Mouse (Mus musculus) testis, adult 2 months (tissue): ENCODE measurements around the gene Gata2. TPM values are rescaled to one million over a fixed set of nuclear protein-coding genes. Genes with fewer than 3 reads are reported as not detected.
"Not testable (repeated sequence)": the region's sequence is repeated elsewhere in the genome, so short reads cannot be mapped to it uniquely, and the experiment has no call there.

Experiments used
- H3K27ac ChIP-seq: fragments of 200-500 bp; 2 replicates; pipeline ENCODE4 v1.5.1; 2012; ENCODE audit warnings: low read depth, low read length; ENCODE audit not compliant: control insufficient read depth, insufficient read depth
- H3K27me3 ChIP-seq: fragments of 200-500 bp; 2 replicates; pipeline ENCODE4 v1.6.1; 2012; ENCODE audit warnings: mild to moderate bottlenecking, low read length, moderate library complexity; ENCODE audit not compliant: control insufficient read depth, insufficient read depth
- H3K36me3 ChIP-seq: fragments of 200-500 bp; 2 replicates; pipeline ENCODE4 v1.6.1; 2012; ENCODE audit warnings: mild to moderate bottlenecking, low read length; ENCODE audit not compliant: control insufficient read depth, insufficient read depth
- H3K4me1 ChIP-seq: fragments of 200-500 bp; 2 replicates; pipeline ENCODE4 v1.6.1; 2012; ENCODE audit warnings: low read length; ENCODE audit not compliant: control insufficient read depth, insufficient read depth
- H3K4me3 ChIP-seq: fragments of 200-500 bp; 2 replicates; pipeline ENCODE4 v1.5.1; 2012; ENCODE audit warnings: low read depth, mild to moderate bottlenecking, low read length, moderate library complexity, mixed read lengths; ENCODE audit not compliant: control insufficient read depth
- CTCF ChIP-seq: fragments of 200-500 bp; IDR thresholded peaks from 2 replicates; pipeline ENCODE4 v1.5.1; 2012; ENCODE audit warnings: low read depth, mild to moderate bottlenecking, inconsistent platforms, low read length, moderate library complexity; ENCODE audit not compliant: control insufficient read depth, insufficient read depth, insufficient replicate concordance
- POLR2A ChIP-seq: fragments of 200-500 bp; IDR thresholded peaks from 2 replicates; pipeline ENCODE4 v1.6.1; 2012; ENCODE audit warnings: low read depth, mild to moderate bottlenecking, inconsistent platforms, low read length, moderate library complexity; ENCODE audit not compliant: control insufficient read depth
- polyA plus RNA-seq: library from polyadenylated mRNA; depleted of rRNA; stranded (reverse); fragments of >200 nt; gene quantifications from 2 replicates; pipeline ENCODE4 v1.2.3, GENCODE M21; 2012; rRNA removed

Gene Gata2
- 44.7 and 54.1 TPM in 2 replicates for polyA plus RNA-seq

DNA sequence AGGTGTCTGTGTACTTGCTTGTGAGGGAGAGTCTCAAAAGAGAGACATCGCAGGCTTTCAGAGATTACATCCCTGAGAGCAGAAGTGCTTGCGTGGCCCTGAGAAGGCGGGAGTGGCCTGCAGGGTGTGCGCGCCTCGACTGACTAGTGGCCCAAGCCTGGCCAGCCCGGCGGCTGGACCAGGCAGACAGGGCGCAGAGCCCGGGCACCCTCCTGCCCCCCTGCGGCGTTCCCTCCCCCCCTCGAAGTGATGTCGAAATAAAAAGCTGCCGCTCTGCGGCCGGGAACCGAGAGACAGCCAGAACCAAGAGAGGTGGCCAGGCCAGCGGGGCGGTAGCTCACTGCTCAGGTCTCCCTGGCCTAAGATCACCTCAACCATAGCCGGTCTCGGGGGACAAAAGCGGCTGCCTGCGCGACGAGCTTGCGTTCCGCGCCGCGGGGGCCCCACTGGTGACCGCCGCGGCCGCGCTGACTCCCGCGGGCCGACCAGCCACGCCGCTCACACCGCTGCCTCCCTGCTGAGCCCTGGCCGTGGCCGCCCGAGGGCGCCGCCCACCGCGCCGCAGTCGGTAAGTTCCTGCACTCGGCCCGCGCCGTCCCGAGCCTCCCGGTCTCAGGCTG lies at the start of gene Gata2:
Gene Gata2, plus strand, starts transcription at position 459 of the 620 bp plus-strand sequence.
- Histone ChIP-seq H3K4me1 (peaks cover 60% of the 10 kb centered on the region), H3K4me3 (peak within 1 kb of the TSS; percentile 46), H3K27me3 (peaks cover 4% of the 10 kb centered on the region), H3K36me3 (no peaks in the 10 kb centered on the region), H3K27ac (no peak within 1 kb of the TSS)
- TF ChIP-seq POLR2A (no peak), CTCF (no peak)

DNA sequence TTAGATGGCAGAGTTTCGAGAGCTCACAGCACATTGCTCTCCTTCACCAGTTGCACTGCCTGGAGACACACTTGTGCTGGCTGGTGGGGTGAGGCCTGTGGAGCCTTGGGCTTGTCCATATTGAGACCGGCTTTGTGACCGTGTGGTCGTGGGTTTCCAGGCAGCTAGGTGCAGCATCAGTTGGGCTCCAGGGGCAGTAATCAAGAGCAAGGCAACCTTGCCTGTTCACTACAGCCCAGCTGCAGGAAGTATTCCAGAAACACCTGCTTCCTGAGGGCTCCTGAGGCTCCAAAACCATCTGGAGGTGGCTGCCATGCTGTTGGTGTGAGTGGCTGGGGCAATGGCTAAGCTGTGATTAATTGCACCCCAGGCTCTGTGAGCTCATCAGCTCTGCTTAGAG lies 47.9 kb upstream of the Gata2 start:
- no peak overlapping the region for H3K4me3 ChIP-seq
- H3K4me1 ChIP-seq: peaks cover 12% of the 10 kb centered on the region
- H3K27me3 ChIP-seq: no peaks in the 10 kb centered on the region
- no peaks in the 10 kb centered on the region for H3K36me3 ChIP-seq
- no peak overlapping the region for H3K27ac ChIP-seq
- no peak for TF ChIP-seq CTCF
- TF ChIP-seq POLR2A: no peak

DNA sequence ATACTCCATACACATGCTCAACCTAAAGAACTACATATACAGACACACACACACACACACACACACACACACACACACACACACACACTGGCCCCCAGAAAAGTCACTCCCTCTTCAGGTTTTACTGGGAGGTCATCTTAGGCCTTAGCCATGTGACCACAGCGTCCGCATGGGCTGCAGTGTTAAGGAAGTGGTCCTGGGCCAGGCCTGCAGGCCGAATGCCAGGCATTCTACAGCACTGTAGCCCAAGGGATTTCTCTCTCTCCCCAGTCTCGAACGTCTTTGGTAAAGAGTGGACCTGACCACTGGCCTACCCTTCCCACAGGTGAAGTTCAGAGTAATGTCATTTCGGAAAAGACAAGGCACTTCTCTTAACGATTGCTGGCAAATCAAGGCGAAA lies 47.1 kb upstream of the Gata2 start:
- Histone ChIP-seq H3K4me1 (peaks cover 12% of the 10 kb centered on the region), H3K27me3 (no peaks in the 10 kb centered on the region), H3K36me3 (no peaks in the 10 kb centered on the region), H3K27ac (no peak overlapping the region), H3K4me3 (no peak overlapping the region)
- TF ChIP-seq POLR2A (no peak), CTCF (no peak)

DNA sequence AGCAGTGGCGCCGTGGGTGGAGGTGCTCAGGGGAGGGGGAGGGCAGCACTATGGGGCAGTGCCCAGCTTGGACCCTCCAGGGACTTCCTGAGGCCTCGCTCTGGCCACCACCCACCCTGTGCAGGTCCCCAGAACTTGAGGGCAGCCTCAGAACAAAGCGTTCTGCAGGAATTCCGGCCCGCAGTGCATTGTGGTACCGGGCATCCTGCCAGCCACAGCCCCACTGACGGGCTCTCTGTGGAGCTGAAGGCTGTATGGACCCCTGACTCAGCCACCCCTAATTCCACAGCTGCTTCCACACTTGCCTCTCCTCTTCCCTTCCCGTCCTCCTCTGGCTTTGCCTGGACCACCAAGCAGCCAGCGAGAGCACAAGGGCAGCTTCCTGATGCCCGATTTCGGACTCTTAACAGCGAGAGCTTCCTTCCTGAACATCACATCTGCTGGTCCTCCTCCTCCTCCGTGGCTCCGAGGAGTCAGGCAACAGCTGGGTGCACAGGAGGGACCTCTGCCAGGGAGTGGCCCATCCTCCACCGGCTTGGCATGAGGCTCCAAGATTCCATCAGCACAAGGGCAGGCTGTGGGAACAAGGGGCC lies 46.2 kb upstream of the Gata2 start:
- H3K36me3 ChIP-seq: no peaks in the 10 kb centered on the region
- TF ChIP-seq POLR2A (no peak), CTCF (no peak)
- no peak overlapping the region for H3K27ac ChIP-seq
- H3K4me1 ChIP-seq: peaks cover 12% of the 10 kb centered on the region
- no peaks in the 10 kb centered on the region for H3K27me3 ChIP-seq
- H3K4me3 ChIP-seq: peak overlapping the region; percentile 28; the same call in 1 of the 2 replicates

DNA sequence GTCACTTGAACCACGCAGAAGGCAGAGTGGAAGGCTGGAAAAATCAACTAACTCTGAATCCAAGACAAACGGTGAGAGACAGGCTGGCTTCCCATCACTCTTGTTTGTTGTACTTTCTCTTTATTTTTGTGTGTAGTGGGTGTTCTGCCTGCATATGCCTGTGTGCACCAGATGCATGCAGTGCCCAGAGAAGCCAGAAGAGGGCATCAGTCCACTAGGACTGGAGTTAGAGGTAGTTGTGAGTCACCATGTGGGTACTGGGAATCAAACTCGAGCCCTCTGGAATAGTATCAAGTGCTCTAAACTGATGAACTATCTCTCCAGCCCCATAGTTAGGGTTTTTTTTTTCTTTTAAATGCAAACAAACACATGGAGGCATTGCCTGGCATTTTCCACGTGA lies 42.4 kb upstream of the Gata2 start:
- Histone ChIP-seq H3K27me3 (no peaks in the 10 kb centered on the region), H3K4me3 (no peak overlapping the region), H3K36me3 (no peaks in the 10 kb centered on the region), H3K27ac (no peak overlapping the region), H3K4me1 (peaks cover 12% of the 10 kb centered on the region)
- TF ChIP-seq CTCF: peak; percentile 35; the same call in 1 of the 2 replicates
- no peak for TF ChIP-seq POLR2A

DNA sequence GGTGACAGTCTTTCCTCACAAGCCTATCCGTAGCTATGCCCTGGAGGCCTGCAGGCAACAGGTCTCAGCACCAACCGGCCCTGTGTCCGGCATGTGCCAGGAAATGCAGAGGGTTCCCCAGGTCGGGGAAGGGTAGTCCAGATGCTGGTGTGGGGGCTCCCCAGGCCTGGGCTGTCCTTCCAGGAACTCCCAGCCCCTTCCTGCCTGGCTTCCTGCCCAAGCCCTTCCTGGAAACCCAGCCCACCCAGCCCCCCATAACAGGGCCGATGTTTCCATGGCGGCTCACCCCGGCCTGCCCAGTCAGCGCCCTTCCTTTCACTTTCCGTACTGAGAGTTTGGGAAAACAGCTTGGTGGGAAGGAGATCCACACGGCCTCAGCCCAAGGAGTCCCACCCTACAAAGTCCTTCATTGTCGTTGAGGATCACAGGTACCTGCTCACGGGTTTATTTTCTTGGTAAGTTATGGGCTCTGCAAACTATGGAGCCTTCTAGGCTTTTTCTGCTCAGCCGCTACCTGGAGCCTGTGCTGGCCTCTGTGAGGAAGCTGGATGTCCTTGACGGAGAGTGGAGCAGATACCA lies 41.5 kb upstream of the Gata2 start:
- TF ChIP-seq POLR2A (no peak), CTCF (no peak)
- Histone ChIP-seq H3K27ac (no peak overlapping the region), H3K36me3 (no peaks in the 10 kb centered on the region), H3K27me3 (no peaks in the 10 kb centered on the region), H3K4me3 (no peak overlapping the region), H3K4me1 (peaks cover 6% of the 10 kb centered on the region)

DNA sequence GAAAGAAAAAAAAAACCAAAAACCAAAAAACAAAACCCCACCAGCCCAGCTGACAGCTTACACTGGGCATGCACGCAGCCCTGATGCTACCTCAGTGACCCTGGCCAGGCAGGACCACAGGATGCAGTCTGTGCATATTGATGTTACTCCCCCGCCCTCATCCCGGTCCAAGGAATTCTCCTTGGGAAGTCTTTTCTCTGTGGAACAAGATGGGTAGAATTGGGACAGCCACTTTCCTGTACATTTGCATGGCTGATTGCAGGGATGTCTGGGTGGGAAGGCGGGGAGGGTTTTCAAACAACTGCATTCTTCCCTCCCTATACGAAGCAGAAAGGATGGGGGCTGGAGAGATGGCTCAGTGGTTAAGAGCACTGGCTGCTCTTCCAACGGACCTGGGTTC lies 40.7 kb upstream of the Gata2 start:
- TF ChIP-seq CTCF: no peak
- no peak for TF ChIP-seq POLR2A
- no peak overlapping the region for H3K27ac ChIP-seq
- no peaks in the 10 kb centered on the region for H3K36me3 ChIP-seq
- no peak overlapping the region for H3K4me3 ChIP-seq
- no peaks in the 10 kb centered on the region for H3K27me3 ChIP-seq
- H3K4me1 ChIP-seq: no peaks in the 10 kb centered on the region

DNA sequence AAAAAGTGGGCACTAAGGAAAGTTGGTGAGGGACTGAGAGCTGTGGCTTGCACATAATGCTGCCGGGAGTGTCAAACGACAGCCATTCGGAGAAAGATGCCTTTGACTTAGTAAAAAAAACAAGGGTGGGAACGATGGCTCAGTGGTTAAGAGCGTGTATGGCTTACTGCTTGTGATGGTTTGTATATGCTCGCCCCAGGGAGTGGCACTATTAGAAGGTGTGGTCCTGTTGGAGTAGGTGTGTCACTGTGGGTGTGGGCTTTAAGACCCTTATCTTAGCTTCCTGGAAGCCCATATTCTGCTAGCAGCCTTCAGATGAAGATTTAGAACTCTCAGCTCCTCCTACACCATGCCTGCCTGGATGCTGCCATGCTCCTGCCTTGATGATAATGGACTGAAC lies 38.1 kb upstream of the Gata2 start:
- not testable (repeated sequence) for H3K4me3 ChIP-seq, H3K36me3 ChIP-seq

More for the DNA sequence above, 38.1 kb upstream of the Gata2 start:
- not testable (repeated sequence) for H3K27me3 ChIP-seq, H3K4me1 ChIP-seq, H3K27ac ChIP-seq
